Mouse (Mus musculus) hindbrain, embryonic 11.5 days (tissue): ENCODE measurements around the gene Slc10a7. TPM values are rescaled to one million over a fixed set of nuclear protein-coding genes. Genes with fewer than 3 reads are reported as not detected.

Source experiments
- ATAC-seq: fragments of 200-750 bp; cut with Nextera tagmentation; 2 replicates; pipeline ENCODE4 v1.8.0; 2017; ENCODE audit warnings: mild to moderate bottlenecking, moderate TSS enrichment, moderate library complexity; ENCODE audit not compliant: low FRiP score
- DNase-seq: peaks from one replicate; pipeline ENCODE4 v3.0.0-alpha.2; 2015; ENCODE audit warnings: low spot score
- H3K27ac ChIP-seq: fragments of 300-500 bp; sonication (generic); 2 replicates; pipeline ENCODE4 v1.5.1; 2014; ENCODE audit warnings: mild to moderate bottlenecking, low read depth, low read length
- H3K27me3 ChIP-seq: fragments of 300-500 bp; sonication (generic); 2 replicates; pipeline ENCODE4 v1.6.1; 2014; ENCODE audit warnings: mild to moderate bottlenecking, low read length, moderate library complexity, mixed read lengths; ENCODE audit not compliant: control insufficient read depth, insufficient read depth
- H3K36me3 ChIP-seq: fragments of 300-500 bp; sonication (generic); 2 replicates; pipeline ENCODE4 v1.6.1; 2014; ENCODE audit warnings: mild to moderate bottlenecking, low read length, moderate library complexity, mixed read lengths; ENCODE audit not compliant: control insufficient read depth, insufficient read depth
- H3K4me1 ChIP-seq: fragments of 300-500 bp; sonication (generic); replicated peaks from 2 replicates; pipeline ENCODE4 v1.6.1; 2014; ENCODE audit warnings: low read length, mixed read lengths; ENCODE audit not compliant: control insufficient read depth, insufficient read depth
- H3K4me2 ChIP-seq: fragments of 300-500 bp; sonication (generic); replicated peaks from 2 replicates; pipeline ENCODE4 v1.6.1; 2014; ENCODE audit warnings: mild to moderate bottlenecking, low read depth, low read length
- H3K4me3 ChIP-seq: fragments of 300-500 bp; sonication (generic); 2 replicates; pipeline ENCODE4 v1.5.1; 2014; ENCODE audit warnings: low read depth, low read length
- H3K9ac ChIP-seq: fragments of 300-500 bp; sonication (generic); 2 replicates; pipeline ENCODE4 v1.6.1; 2014; ENCODE audit warnings: low read depth, low read length
- H3K9me3 ChIP-seq: fragments of 300-500 bp; sonication (generic); 2 replicates; pipeline ENCODE4 v1.6.1; 2016; ENCODE audit warnings: low read length; ENCODE audit not compliant: control insufficient read depth
- WGBS: fragments of 180-500 bp; shearing (Covaris S2); extraction: QIAGEN DNeasy Blood & Tissue Kit; methylation state at CpG from one replicate; pipeline ENCODE4 v1.1.7; 2014; 5-methylcytosine and 5-hydroxymethylcytosine counted together
- polyA plus RNA-seq: library from polyadenylated mRNA; unstranded; fragments of >200 nt; fragmentation: Nextera tagmentation; extraction: Ambion mirVana; gene quantifications from 2 replicates; pipeline ENCODE4 v1.2.1, GENCODE M21; 2014

Gene Slc10a7
- polyA plus RNA-seq, 1 experiment from 2014 or later: 12.8 TPM

- Histone ChIP-seq H3K9ac (no peak overlapping the region), H3K27ac (no peak overlapping the region), H3K4me3 (no peak overlapping the region), H3K4me1 (peaks cover 11% of the 10 kb centered on the region; the same call in 1 of the 2 replicates), H3K36me3 (no peaks in the 10 kb centered on the region), H3K4me2 (no peak overlapping the region), H3K27me3 (no peaks in the 10 kb centered on the region), H3K9me3 (no peaks in the 10 kb centered on the region)
- ATAC-seq (0 out of 2 replicates have a peak, but pooled peaks have one; percentile 38), DNase-seq (no peak)
- WGBS: 31% methylated on average over 3 of the region's 3 CpGs
Observed at GRCm38 (mm10) chr8:78578036-78578435, 68.9 kb downstream of the Slc10a7 start.

- Histone ChIP-seq H3K9ac (no peak overlapping the region), H3K4me2 (no peak overlapping the region), H3K27ac (no peak overlapping the region), H3K27me3 (no peaks in the 10 kb centered on the region), H3K4me3 (no peak overlapping the region), H3K4me1 (no peaks in the 10 kb centered on the region), H3K36me3 (no peaks in the 10 kb centered on the region), H3K9me3 (no peaks in the 10 kb centered on the region)
- DNase-seq (no peak), ATAC-seq (no peak)
- 71% methylated on average over 5 of the region's 5 CpGs for WGBS
Observed at GRCm38 (mm10) chr8:78584011-78584776, 75.0 kb downstream of the Slc10a7 start.

GRCm38 (mm10) chr8:78584863-78585262 lies 75.7 kb downstream of the Slc10a7 start:
- DNase-seq (no peak), ATAC-seq (no peak)
- Histone ChIP-seq H3K36me3 (no peaks in the 10 kb centered on the region), H3K9ac (no peak overlapping the region), H3K4me3 (no peak overlapping the region), H3K27ac (no peak overlapping the region), H3K4me1 (no peaks in the 10 kb centered on the region), H3K9me3 (no peaks in the 10 kb centered on the region), H3K4me2 (no peak overlapping the region), H3K27me3 (no peaks in the 10 kb centered on the region)
- WGBS: 77% methylated on average over 3 of the region's 3 CpGs

DNA sequence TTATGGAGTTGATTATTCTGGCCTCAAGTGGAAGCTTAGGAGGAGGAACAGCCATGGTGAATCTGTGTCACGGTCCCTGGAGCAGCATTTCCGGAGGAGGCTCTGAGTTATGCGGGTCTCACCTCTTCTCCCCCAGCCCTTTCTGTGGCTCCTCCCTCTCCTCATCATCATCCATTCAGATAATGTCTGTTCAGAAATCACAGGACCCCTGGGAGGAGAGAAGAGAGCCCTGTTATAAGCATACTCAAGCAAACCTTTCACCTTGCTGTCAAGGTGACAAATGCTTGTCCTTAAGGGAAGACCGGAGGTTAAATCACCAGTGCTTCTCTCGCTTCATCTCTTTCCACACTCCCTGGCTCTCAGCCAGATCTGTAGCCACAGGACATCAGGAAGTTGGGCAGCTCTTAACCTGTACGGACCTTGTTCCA lies 86.3 kb downstream of the Slc10a7 start:
- H3K4me1 ChIP-seq: no peaks in the 10 kb centered on the region
- no peak overlapping the region for H3K4me2 ChIP-seq
- H3K27me3 ChIP-seq: no peaks in the 10 kb centered on the region
- no peak overlapping the region for H3K9ac ChIP-seq
- H3K27ac ChIP-seq: no peak overlapping the region; the same call in 1 of the 2 replicates
- no peaks in the 10 kb centered on the region for H3K36me3 ChIP-seq
- WGBS: 51% methylated on average over 6 of the region's 6 CpGs
- DNase-seq: peak; percentile 34
- H3K9me3 ChIP-seq: no peaks in the 10 kb centered on the region
- ATAC-seq: peak; percentile 80
- no peak overlapping the region for H3K4me3 ChIP-seq

GRCm38 (mm10) chr8:78598237-78598636 lies 89.1 kb downstream of the Slc10a7 start:
- DNase-seq: no peak
- 50% methylated on average over 3 of the region's 3 CpGs for WGBS

GRCm38 (mm10) chr8:78603084-78603483 lies 93.9 kb downstream of the Slc10a7 start:
- Histone ChIP-seq H3K4me3 (no peak overlapping the region), H3K36me3 (no peaks in the 10 kb centered on the region), H3K4me1 (no peaks in the 10 kb centered on the region), H3K9me3 (no peaks in the 10 kb centered on the region), H3K4me2 (no peak overlapping the region), H3K9ac (no peak overlapping the region), H3K27ac (no peak overlapping the region), H3K27me3 (no peaks in the 10 kb centered on the region)
- WGBS: over 99% methylated on average over 5 of the region's 5 CpGs
- ATAC-seq: no peak
- DNase-seq: no peak

More at GRCm38 (mm10) chr8:78598237-78598636, 89.1 kb downstream of the Slc10a7 start:
- no peaks in the 10 kb centered on the region for H3K4me1 ChIP-seq
- H3K36me3 ChIP-seq: no peaks in the 10 kb centered on the region
- H3K9me3 ChIP-seq: no peaks in the 10 kb centered on the region
- H3K9ac ChIP-seq: no peak overlapping the region
- no peaks in the 10 kb centered on the region for H3K27me3 ChIP-seq
- ATAC-seq: peak; percentile 47
- H3K4me2 ChIP-seq: no peak overlapping the region
- no peak overlapping the region for H3K27ac ChIP-seq
- H3K4me3 ChIP-seq: no peak overlapping the region

GRCm38 (mm10) chr8:78604426-78604825 lies 95.3 kb downstream of the Slc10a7 start:
- Histone ChIP-seq H3K4me3 (no peak overlapping the region), H3K27me3 (no peaks in the 10 kb centered on the region), H3K4me1 (no peaks in the 10 kb centered on the region), H3K36me3 (no peaks in the 10 kb centered on the region), H3K9ac (no peak overlapping the region), H3K27ac (no peak overlapping the region), H3K9me3 (no peaks in the 10 kb centered on the region), H3K4me2 (no peak overlapping the region)
- no peak for ATAC-seq
- DNase-seq: no peak
- 91% methylated on average over 9 of the region's 9 CpGs for WGBS

DNA sequence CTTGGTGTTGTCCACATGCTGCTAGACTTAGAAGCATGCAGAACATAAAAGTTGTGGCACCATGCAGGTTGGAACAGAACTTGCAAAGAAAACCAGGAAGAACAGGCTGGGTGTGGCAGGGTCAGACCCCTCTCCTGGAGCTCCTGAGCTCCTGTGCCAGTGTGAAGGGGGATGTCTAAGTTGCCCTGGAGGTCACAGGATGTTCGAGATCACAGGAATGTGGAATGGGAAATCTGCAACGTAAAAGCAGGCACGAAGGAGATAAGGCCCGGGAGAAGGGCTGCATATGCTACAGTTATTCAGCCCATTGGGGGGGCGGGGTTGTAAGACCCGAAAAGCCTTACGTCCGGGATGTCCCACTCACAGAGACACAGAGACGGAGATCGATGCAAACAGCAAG lies 100.2 kb downstream of the Slc10a7 start:
- ATAC-seq: no peak
- Histone ChIP-seq H3K4me1 (no peaks in the 10 kb centered on the region), H3K27ac (no peak overlapping the region), H3K4me3 (no peak overlapping the region), H3K36me3 (no peaks in the 10 kb centered on the region), H3K4me2 (no peak overlapping the region), H3K9ac (no peak overlapping the region), H3K27me3 (no peaks in the 10 kb centered on the region), H3K9me3 (no peaks in the 10 kb centered on the region)
- WGBS: 92% methylated on average over 10 of the region's 10 CpGs
- no peak for DNase-seq

GRCm38 (mm10) chr8:78611019-78611418 lies 101.9 kb downstream of the Slc10a7 start:
- no peaks in the 10 kb centered on the region for H3K36me3 ChIP-seq
- H3K27ac ChIP-seq: no peak overlapping the region
- no peak overlapping the region for H3K4me3 ChIP-seq
- ATAC-seq: no peak
- no peak overlapping the region for H3K4me2 ChIP-seq
- no peaks in the 10 kb centered on the region for H3K27me3 ChIP-seq
- WGBS: 88% methylated on average over 6 of the region's 6 CpGs
- H3K9me3 ChIP-seq: no peaks in the 10 kb centered on the region
- H3K9ac ChIP-seq: no peak overlapping the region
- no peaks in the 10 kb centered on the region for H3K4me1 ChIP-seq
- DNase-seq: no peak
